Mouse (Mus musculus) kidney, adult 2 months (tissue): Measurements from ENCODE around the gene Ski. TPM values are rescaled to one million over a fixed set of nuclear protein-coding genes. Genes with fewer than 3 reads are reported as not detected.
"Not testable (repeated sequence)": the region's sequence is repeated elsewhere in the genome, so short reads cannot be mapped to it uniquely, and the experiment has no call there.

Source experiments
- DNase-seq: peaks from one replicate; pipeline ENCODE4 v3.0.0; 2021
- H3K27ac ChIP-seq: fragments of 200-500 bp; 2 replicates; pipeline ENCODE4 v1.5.1; 2012; ENCODE audit warnings: low read depth, low read length, control low read depth, inconsistent platforms; ENCODE audit not compliant: insufficient read depth
- H3K27me3 ChIP-seq: fragments of 200-500 bp; replicated peaks from 2 replicates; pipeline ENCODE4 v1.6.1; 2012; ENCODE audit warnings: mild to moderate bottlenecking, moderate library complexity, low read length, inconsistent platforms; ENCODE audit not compliant: control insufficient read depth, insufficient read depth
- H3K36me3 ChIP-seq: fragments of 200-500 bp; 2 replicates; pipeline ENCODE4 v1.6.1; 2012; ENCODE audit warnings: mild to moderate bottlenecking, moderate library complexity, low read length, inconsistent platforms; ENCODE audit not compliant: control insufficient read depth, insufficient read depth
- H3K4me1 ChIP-seq: fragments of 200-500 bp; 2 replicates; pipeline ENCODE4 v1.6.1; 2011; ENCODE audit warnings: low read length; ENCODE audit not compliant: control insufficient read depth, insufficient read depth
- H3K4me3 ChIP-seq: fragments of 200-500 bp; 2 replicates; pipeline ENCODE4 v1.5.1; 2011; ENCODE audit warnings: mild to moderate bottlenecking, low read depth, low read length, control low read depth; ENCODE audit not compliant: insufficient read depth
- CTCF ChIP-seq: fragments of 200-500 bp; conservative IDR thresholded peaks from 2 replicates; pipeline ENCODE4 v1.5.1; 2011; ENCODE audit warnings: low read depth, mild to moderate bottlenecking, control low read depth, low read length, moderate library complexity, mixed read lengths; ENCODE audit not compliant: insufficient read depth, insufficient read length
- POLR2A ChIP-seq: fragments of 200-500 bp; IDR thresholded peaks from one replicate; pipeline ENCODE4 v1.6.1; 2011; ENCODE audit warnings: low read depth, low read length, control low read depth
- WGBS: fragments of 180-500 bp; shearing (Covaris S2); methylation state at CpG from one replicate; pipeline ENCODE4 v1.1.7; 2018; 5-methylcytosine and 5-hydroxymethylcytosine counted together
- polyA plus RNA-seq: library from polyadenylated mRNA; depleted of rRNA; stranded (reverse); fragments of >200 nt; gene quantifications from 2 replicates; pipeline ENCODE4 v1.2.3, GENCODE M21; 2012

The Ski gene
- polyA plus RNA-seq, 1 experiment: 40.4 TPM

- Histone ChIP-seq H3K27ac (peak overlapping the region; percentile 97), H3K4me1 (peaks cover 18% of the 10 kb centered on the region), H3K27me3 (no peaks in the 10 kb centered on the region), H3K36me3 (no peaks in the 10 kb centered on the region), H3K4me3 (peak overlapping the region; percentile 81)
- 14% methylated on average over 23 of the region's 23 CpGs for WGBS
- TF ChIP-seq POLR2A: no peak
- TF ChIP-seq CTCF: no peak
- DNase-seq: peak; percentile 89
Measured at GRCm38 (mm10) chr4:155250361-155251117, 28.1 kb upstream of the Ski start.

- peaks cover 20% of the 10 kb centered on the region for H3K4me1 ChIP-seq
- H3K36me3 ChIP-seq: no peaks in the 10 kb centered on the region
- H3K27ac ChIP-seq: peak within 1 kb of the TSS; percentile 97
- no peaks in the 10 kb centered on the region for H3K27me3 ChIP-seq
- peak; percentile 93 for DNase-seq
- WGBS: under 1% methylated on average over 56 of the region's 58 CpGs
- no peak for TF ChIP-seq CTCF
- peak; percentile 61 for TF ChIP-seq POLR2A
- peak within 1 kb of the TSS; percentile 81 for H3K4me3 ChIP-seq
Measured at GRCm38 (mm10) chr4:155249648-155250351, 27.4 kb upstream of the Ski start, which contains the start of gene Faap20. Gene Faap20 (plus strand): TSS chr4:155249802.

GRCm38 (mm10) chr4:155249257-155249647 lies 26.9 kb upstream of the Ski start:
- TF ChIP-seq CTCF (peak; percentile 98), POLR2A (no peak)
- peaks cover 20% of the 10 kb centered on the region for H3K4me1 ChIP-seq
- H3K36me3 ChIP-seq: no peaks in the 10 kb centered on the region
- peak overlapping the region; percentile 86 for H3K27ac ChIP-seq
- no peaks in the 10 kb centered on the region for H3K27me3 ChIP-seq
- under 1% methylated on average over 9 of the region's 9 CpGs for WGBS
- peak; percentile 97 for DNase-seq
- H3K4me3 ChIP-seq: peak overlapping the region; percentile 81

GRCm38 (mm10) chr4:155248054-155248453 lies 25.7 kb upstream of the Ski start:
- H3K4me1 ChIP-seq: peaks cover 20% of the 10 kb centered on the region
- H3K27me3 ChIP-seq, H3K4me3 ChIP-seq, DNase-seq, H3K36me3 ChIP-seq, H3K27ac ChIP-seq: not testable (repeated sequence)
- TF ChIP-seq CTCF: 0 out of 2 replicates have a peak, but pooled peaks have one; percentile 8
- 96% methylated on average over 3 of the region's 3 CpGs for WGBS

- no peaks in the 10 kb centered on the region for H3K36me3 ChIP-seq
- peak; percentile 36 for DNase-seq
- peaks cover 31% of the 10 kb centered on the region for H3K4me1 ChIP-seq
- TF ChIP-seq POLR2A: no peak
- no peak for TF ChIP-seq CTCF
- no peak overlapping the region for H3K27ac ChIP-seq
- 54% methylated on average over 12 of the region's 12 CpGs for WGBS
- no peak overlapping the region for H3K4me3 ChIP-seq
- H3K27me3 ChIP-seq: no peaks in the 10 kb centered on the region
Measured at GRCm38 (mm10) chr4:155246691-155247105, 24.3 kb upstream of the Ski start.

- H3K4me3 ChIP-seq: no peak overlapping the region
- peaks cover 28% of the 10 kb centered on the region for H3K4me1 ChIP-seq
- no peak for TF ChIP-seq CTCF
- no peak for TF ChIP-seq POLR2A
- H3K27me3 ChIP-seq: no peaks in the 10 kb centered on the region
- WGBS: 31% methylated on average over 6 of the region's 6 CpGs
- peak overlapping the region; percentile 4; the same call in 1 of the 2 replicates for H3K27ac ChIP-seq
- H3K36me3 ChIP-seq: no peaks in the 10 kb centered on the region
- DNase-seq: peak; percentile 84
Measured at GRCm38 (mm10) chr4:155245770-155246492, 23.5 kb upstream of the Ski start.

- H3K4me3 ChIP-seq: no peak overlapping the region
- DNase-seq: no peak
- no peaks in the 10 kb centered on the region for H3K36me3 ChIP-seq
- H3K27me3 ChIP-seq: no peaks in the 10 kb centered on the region
- TF ChIP-seq CTCF: no peak
- TF ChIP-seq POLR2A: no peak
- peaks cover 36% of the 10 kb centered on the region for H3K4me1 ChIP-seq
- WGBS: 89% methylated on average over 12 of the region's 12 CpGs
- H3K27ac ChIP-seq: no peak overlapping the region
Measured at GRCm38 (mm10) chr4:155243233-155243632, 20.8 kb upstream of the Ski start.
